Mouse (Mus musculus): ENCODE data around the gene Hdhd3. TPM values are rescaled to one million over a fixed set of nuclear protein-coding genes. Genes with fewer than 3 reads are reported as not detected.

The Hdhd3 gene
- polyA plus RNA-seq, 1 experiment from 2014 or later, result 32.1 TPM

DNA sequence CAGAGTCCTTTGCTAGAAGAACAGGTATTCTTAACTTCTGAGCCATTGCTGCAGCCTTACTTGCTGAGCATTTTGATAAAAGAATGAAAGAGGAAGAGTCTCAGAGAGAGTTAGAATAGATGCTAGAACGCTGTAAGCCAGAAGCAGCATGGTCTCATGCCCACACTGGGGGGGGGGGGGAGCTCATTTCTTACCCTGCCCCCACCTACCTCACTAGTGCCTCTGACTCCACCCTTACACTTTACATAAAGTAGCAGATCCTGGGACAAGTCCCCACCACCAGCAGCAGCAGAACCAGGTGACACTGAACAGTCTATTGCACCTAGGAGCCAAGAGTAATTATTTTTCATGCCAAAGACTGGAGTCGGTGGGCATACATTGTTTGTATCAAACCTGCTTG lies 28.1 kb downstream of the Hdhd3 start:
- H3K36me3 ChIP-seq (ENCODE audit: control insufficient read depth, insufficient read depth, low read length), result no peaks in the 10 kb centered on the region
- H3K27me3 ChIP-seq (ENCODE audit: control insufficient read depth, insufficient read depth, low read length), result no peaks in the 10 kb centered on the region
- peaks cover 6% of the 10 kb centered on the region for H3K4me1 ChIP-seq (ENCODE audit: control insufficient read depth, insufficient read depth, low read length)
- no peaks in the 10 kb centered on the region for H3K9me3 ChIP-seq (replicated peaks; ENCODE audit: control insufficient read depth, low read length)
- no peak overlapping the region for H3K4me2 ChIP-seq (ENCODE audit: low read depth, low read length)
- 66% methylated on average over 2 of the region's 2 CpGs for WGBS
- no peak overlapping the region for H3K4me3 ChIP-seq (replicated peaks; ENCODE audit: low read length)
- H3K27ac ChIP-seq (ENCODE audit: low read length), result no peak overlapping the region
- ATAC-seq (ENCODE audit: insufficient read depth, low FRiP score), result no peak
- no peak overlapping the region for H3K9ac ChIP-seq (ENCODE audit: low read length)

DNA sequence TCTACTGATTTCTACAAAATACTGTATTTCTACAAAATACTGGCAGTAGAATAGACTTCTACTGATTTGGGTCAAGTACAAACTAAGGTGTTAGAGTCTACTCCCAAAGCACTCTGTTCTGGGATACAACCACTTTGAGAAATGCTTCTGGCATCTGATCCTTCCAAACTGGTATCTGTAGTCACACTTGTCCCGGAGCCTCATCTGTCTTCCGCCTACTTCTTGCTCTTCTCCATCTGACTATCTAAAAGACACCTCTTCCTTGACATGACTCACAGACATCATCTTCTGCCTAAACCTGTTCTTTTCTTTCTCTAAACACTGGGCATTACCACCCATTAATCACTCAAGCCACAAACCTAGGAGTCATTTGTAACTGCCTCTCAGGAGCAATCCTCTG lies 31.2 kb downstream of the Hdhd3 start:
- peaks cover 5% of the 10 kb centered on the region; the same call in 1 of the 2 replicates for H3K4me1 ChIP-seq (ENCODE audit: control insufficient read depth, insufficient read depth, low read length)
- H3K9me3 ChIP-seq (replicated peaks; ENCODE audit: control insufficient read depth, low read length), result no peaks in the 10 kb centered on the region
- no peak for ATAC-seq (ENCODE audit: insufficient read depth, low FRiP score)
- no peaks in the 10 kb centered on the region for H3K36me3 ChIP-seq (ENCODE audit: control insufficient read depth, insufficient read depth, low read length)
- H3K27ac ChIP-seq (ENCODE audit: low read length), result no peak overlapping the region
- no peak overlapping the region for H3K4me2 ChIP-seq (ENCODE audit: low read depth, low read length)
- no peak overlapping the region for H3K9ac ChIP-seq (ENCODE audit: low read length)
- H3K4me3 ChIP-seq (replicated peaks; ENCODE audit: low read length), result no peak overlapping the region
- no peaks in the 10 kb centered on the region for H3K27me3 ChIP-seq (ENCODE audit: control insufficient read depth, insufficient read depth, low read length)
- WGBS, result 90% methylated on average over 2 of the region's 2 CpGs

- Histone ChIP-seq H3K4me2 (ENCODE audit: low read depth, low read length) (peak within 1 kb of the TSS; percentile 78), H3K27me3 (ENCODE audit: control insufficient read depth, insufficient read depth, low read length) (no peaks in the 10 kb centered on the region), H3K9me3 (replicated peaks; ENCODE audit: control insufficient read depth, low read length) (no peaks in the 10 kb centered on the region), H3K9ac (ENCODE audit: low read length) (peak within 1 kb of the TSS; percentile 70), H3K4me1 (ENCODE audit: control insufficient read depth, insufficient read depth, low read length) (0 out of 2 replicates have a peak, but pooled peaks cover 5% of the 10 kb centered on the region), H3K27ac (ENCODE audit: low read length) (no peak within 1 kb of the TSS), H3K4me3 (replicated peaks; ENCODE audit: low read length) (peak within 1 kb of the TSS; percentile 75), H3K36me3 (ENCODE audit: control insufficient read depth, insufficient read depth, low read length) (no peaks in the 10 kb centered on the region)
- ATAC-seq (ENCODE audit: insufficient read depth, low FRiP score), result peak; percentile 89
- whole genome bisulfite sequencing, result under 1% methylated on average over 30 of the region's 30 CpGs
Measured at GRCm38 (mm10) chr4:62470598-62471051, 32.6 kb downstream of the Hdhd3 start, which contains the start of gene Wdr31. Gene Wdr31 (minus strand): TSS chr4:62470896.

DNA sequence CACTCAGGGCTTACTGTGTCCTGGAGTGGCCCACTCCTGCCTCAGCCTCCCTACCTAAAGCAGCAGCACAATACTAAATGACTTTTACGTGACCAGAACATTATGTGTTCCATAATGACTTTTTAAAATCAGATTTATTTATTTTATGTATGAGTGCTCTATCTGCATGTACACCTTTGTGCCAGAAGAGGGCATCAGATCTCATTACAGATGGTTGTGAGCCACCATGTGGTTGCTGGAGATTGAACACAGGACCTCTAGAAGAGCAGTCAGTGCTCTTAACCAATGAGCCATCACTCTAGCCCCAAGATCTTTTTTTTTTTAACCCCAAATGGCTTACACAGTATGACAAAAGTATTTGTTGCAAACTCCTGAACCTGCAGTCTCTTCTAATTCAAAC lies 35.1 kb downstream of the Hdhd3 start:
- ATAC-seq (ENCODE audit: insufficient read depth, low FRiP score), result no peak
- WGBS, result 87% methylated on average over 1 of the region's 1 CpGs

DNA sequence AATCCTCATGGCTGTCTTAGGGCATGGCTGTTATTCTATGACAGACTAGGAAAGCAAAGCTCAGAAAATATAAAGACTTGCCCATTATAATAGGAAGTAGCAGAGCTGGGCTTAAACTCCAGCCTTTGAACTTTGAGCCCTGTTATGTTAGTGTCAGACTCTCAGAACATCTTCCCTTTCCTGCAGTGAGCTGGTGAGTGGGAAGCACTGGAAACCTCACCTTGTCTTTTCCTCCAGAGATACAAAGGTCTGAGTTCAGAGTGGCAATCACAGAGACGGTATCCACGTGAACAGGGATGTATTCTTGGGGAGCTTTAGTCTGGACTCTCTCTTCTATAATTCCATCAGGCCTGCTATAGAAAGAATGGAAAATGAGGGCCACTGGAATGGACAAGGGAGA lies 40.1 kb downstream of the Hdhd3 start:
- no peak overlapping the region for H3K4me3 ChIP-seq (replicated peaks; ENCODE audit: low read length)
- H3K4me1 ChIP-seq (ENCODE audit: control insufficient read depth, insufficient read depth, low read length), result no peaks in the 10 kb centered on the region
- no peaks in the 10 kb centered on the region for H3K9me3 ChIP-seq (replicated peaks; ENCODE audit: control insufficient read depth, low read length)
- H3K36me3 ChIP-seq (ENCODE audit: control insufficient read depth, insufficient read depth, low read length), result no peaks in the 10 kb centered on the region
- ATAC-seq (ENCODE audit: insufficient read depth, low FRiP score), result no peak
- H3K4me2 ChIP-seq (ENCODE audit: low read depth, low read length), result no peak overlapping the region
- 85% methylated on average over 2 of the region's 2 CpGs for WGBS
- H3K27ac ChIP-seq (ENCODE audit: low read length), result no peak overlapping the region
- H3K9ac ChIP-seq (ENCODE audit: low read length), result no peak overlapping the region
- H3K27me3 ChIP-seq (ENCODE audit: control insufficient read depth, insufficient read depth, low read length), result no peaks in the 10 kb centered on the region

More for the DNA sequence above, 35.1 kb downstream of the Hdhd3 start:
- Histone ChIP-seq H3K4me2 (ENCODE audit: low read depth, low read length) (no peak overlapping the region), H3K9me3 (replicated peaks; ENCODE audit: control insufficient read depth, low read length) (no peaks in the 10 kb centered on the region), H3K4me3 (replicated peaks; ENCODE audit: low read length) (no peak overlapping the region), H3K9ac (ENCODE audit: low read length) (no peak overlapping the region), H3K27ac (ENCODE audit: low read length) (no peak overlapping the region), H3K36me3 (ENCODE audit: control insufficient read depth, insufficient read depth, low read length) (no peaks in the 10 kb centered on the region), H3K4me1 (ENCODE audit: control insufficient read depth, insufficient read depth, low read length) (0 out of 2 replicates have a peak, but pooled peaks cover 5% of the 10 kb centered on the region), H3K27me3 (ENCODE audit: control insufficient read depth, insufficient read depth, low read length) (no peaks in the 10 kb centered on the region)

- no peak for ATAC-seq (ENCODE audit: insufficient read depth, low FRiP score)
- Histone ChIP-seq H3K4me3 (replicated peaks; ENCODE audit: low read length) (no peak overlapping the region), H3K4me1 (ENCODE audit: control insufficient read depth, insufficient read depth, low read length) (no peaks in the 10 kb centered on the region), H3K4me2 (ENCODE audit: low read depth, low read length) (no peak overlapping the region), H3K36me3 (ENCODE audit: control insufficient read depth, insufficient read depth, low read length) (no peaks in the 10 kb centered on the region), H3K9me3 (replicated peaks; ENCODE audit: control insufficient read depth, low read length) (no peaks in the 10 kb centered on the region), H3K9ac (ENCODE audit: low read length) (no peak overlapping the region), H3K27ac (ENCODE audit: low read length) (no peak overlapping the region), H3K27me3 (ENCODE audit: control insufficient read depth, insufficient read depth, low read length) (no peaks in the 10 kb centered on the region)
- 89% methylated on average over 8 of the region's 8 CpGs for WGBS
Measured at GRCm38 (mm10) chr4:62460348-62460747, 42.9 kb downstream of the Hdhd3 start.

- Histone ChIP-seq H3K9ac (ENCODE audit: low read length) (no peak overlapping the region), H3K36me3 (ENCODE audit: control insufficient read depth, insufficient read depth, low read length) (no peaks in the 10 kb centered on the region), H3K27me3 (ENCODE audit: control insufficient read depth, insufficient read depth, low read length) (no peaks in the 10 kb centered on the region), H3K4me1 (ENCODE audit: control insufficient read depth, insufficient read depth, low read length) (no peaks in the 10 kb centered on the region), H3K9me3 (replicated peaks; ENCODE audit: control insufficient read depth, low read length) (no peaks in the 10 kb centered on the region), H3K4me3 (replicated peaks; ENCODE audit: low read length) (no peak overlapping the region), H3K27ac (ENCODE audit: low read length) (no peak overlapping the region), H3K4me2 (ENCODE audit: low read depth, low read length) (no peak overlapping the region)
- ATAC-seq (ENCODE audit: insufficient read depth, low FRiP score), result no peak; the same call in 1 of the 2 replicates
- 62% methylated on average over 3 of the region's 3 CpGs for WGBS
Measured at GRCm38 (mm10) chr4:62459081-62459480, 44.2 kb downstream of the Hdhd3 start.

- WGBS, result 56% methylated on average over 5 of the region's 5 CpGs
- Histone ChIP-seq H3K27me3 (ENCODE audit: control insufficient read depth, insufficient read depth, low read length) (no peaks in the 10 kb centered on the region), H3K4me3 (replicated peaks; ENCODE audit: low read length) (no peak overlapping the region), H3K9me3 (replicated peaks; ENCODE audit: control insufficient read depth, low read length) (no peaks in the 10 kb centered on the region), H3K4me1 (ENCODE audit: control insufficient read depth, insufficient read depth, low read length) (no peaks in the 10 kb centered on the region), H3K36me3 (ENCODE audit: control insufficient read depth, insufficient read depth, low read length) (no peaks in the 10 kb centered on the region), H3K4me2 (ENCODE audit: low read depth, low read length) (no peak overlapping the region), H3K27ac (ENCODE audit: low read length) (no peak overlapping the region), H3K9ac (ENCODE audit: low read length) (no peak overlapping the region)
- ATAC-seq (ENCODE audit: insufficient read depth, low FRiP score), result 0 out of 2 replicates have a peak, but pooled peaks have one; percentile 40
Measured at GRCm38 (mm10) chr4:62454995-62455394, 48.3 kb downstream of the Hdhd3 start.
